Mouse (Mus musculus): ENCODE data around the gene Vgf.

DNA sequence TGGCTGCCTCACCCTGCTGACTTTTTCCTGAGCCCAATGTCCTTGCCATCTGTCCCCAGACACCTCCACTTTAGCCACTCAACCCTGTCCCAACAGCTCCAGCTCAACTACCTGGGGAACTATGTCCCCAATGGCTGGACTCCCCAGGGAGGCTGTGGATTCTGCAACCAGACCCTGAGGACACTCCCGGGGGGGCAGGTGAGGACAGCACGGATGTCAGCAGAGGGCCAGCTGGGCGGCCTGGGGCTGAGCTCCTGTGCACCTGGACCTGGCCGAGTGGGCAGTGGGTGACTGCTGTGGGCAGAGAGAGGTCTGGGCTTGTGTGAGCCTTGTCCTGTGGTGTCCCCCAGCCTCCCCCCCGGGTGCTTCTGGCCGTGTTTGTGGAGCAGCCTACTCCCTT lies 36.4 kb upstream of the Vgf start:
- no peak for TF ChIP-seq CTCF (IDR thresholded peaks at IDR 0.05; ENCODE audit: extremely low read depth, insufficient read depth, insufficient read length, insufficient replicate concordance)
- no peak for TF ChIP-seq POLR2A (IDR thresholded peaks at IDR 0.05; ENCODE audit: low read depth, low read length)

Data from spleen, adult 2 months (tissue).